Mouse (Mus musculus): ENCODE results near the gene Rnf40. TPM values are rescaled to one million over a fixed set of nuclear protein-coding genes. Genes with fewer than 3 reads are reported as not detected.
"Not testable (repeated sequence)": the region's sequence is repeated elsewhere in the genome, so short reads cannot be mapped to it uniquely, and the experiment has no call there.

Rnf40 gene
- total RNA-seq, 2 experiments from 2014 or later: 69.5 to 74.7 TPM

- intact Hi-C loops (cut with DNase I): no loop called here
- DNase-seq (ENCODE audit: low spot score in 2 of 2): no peak
Measured at GRCm38 (mm10) chr7:127596747-127597146, 8.2 kb downstream of the Rnf40 start.

DNA sequence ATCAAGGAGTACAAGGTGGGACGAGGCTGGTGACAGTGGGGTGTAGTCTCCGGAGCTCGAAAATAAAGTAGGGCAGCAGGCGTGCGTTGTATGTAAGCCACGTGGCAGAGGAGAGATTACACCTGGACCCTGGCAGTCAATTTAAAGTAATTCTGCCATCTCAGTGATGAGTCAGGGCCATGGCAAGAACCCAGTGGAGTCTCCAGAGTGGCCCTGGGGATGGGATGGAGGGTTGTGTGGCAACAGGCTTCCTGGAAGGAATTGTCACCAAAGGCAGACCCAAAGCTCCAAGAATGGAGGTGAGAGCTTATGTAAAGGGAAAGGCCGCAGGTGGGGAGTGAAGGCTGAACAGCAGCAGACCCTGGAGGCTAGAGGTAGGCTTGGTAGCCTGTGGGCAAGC is 12.0 kb downstream of the Rnf40 start:
- DNase-seq (ENCODE audit: low spot score in 2 of 2): no peak
- intact Hi-C loops (cut with DNase I): no loop called here

GRCm38 (mm10) chr7:127601735-127602134 is 13.2 kb downstream of the Rnf40 start:
- intact Hi-C loops (cut with DNase I): no loop called here
- DNase-seq (ENCODE audit: low spot score in 2 of 2): no peak

DNA sequence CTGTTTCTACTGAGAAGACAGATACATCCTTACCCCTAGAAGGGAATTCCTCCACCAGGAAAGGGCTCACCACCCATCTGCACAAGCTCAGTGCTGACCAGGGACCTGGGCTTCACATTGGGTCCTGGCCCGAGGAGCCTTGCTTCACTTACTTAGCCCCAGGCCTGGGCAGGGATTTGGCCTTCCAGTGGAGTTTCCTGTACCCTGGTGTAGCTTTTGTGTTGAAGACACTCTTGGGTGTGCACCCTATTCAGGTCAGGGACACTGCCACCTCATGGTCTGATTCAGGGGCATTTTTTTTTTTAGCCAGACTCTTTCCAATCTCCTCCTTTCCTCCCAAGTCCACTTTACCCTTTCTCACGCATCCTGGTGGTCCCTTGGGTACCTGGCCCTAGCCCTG is 14.3 kb downstream of the Rnf40 start:
- no peak for DNase-seq (ENCODE audit: low spot score in 2 of 2)
- intact Hi-C loops (cut with DNase I): no loop called here

DNA sequence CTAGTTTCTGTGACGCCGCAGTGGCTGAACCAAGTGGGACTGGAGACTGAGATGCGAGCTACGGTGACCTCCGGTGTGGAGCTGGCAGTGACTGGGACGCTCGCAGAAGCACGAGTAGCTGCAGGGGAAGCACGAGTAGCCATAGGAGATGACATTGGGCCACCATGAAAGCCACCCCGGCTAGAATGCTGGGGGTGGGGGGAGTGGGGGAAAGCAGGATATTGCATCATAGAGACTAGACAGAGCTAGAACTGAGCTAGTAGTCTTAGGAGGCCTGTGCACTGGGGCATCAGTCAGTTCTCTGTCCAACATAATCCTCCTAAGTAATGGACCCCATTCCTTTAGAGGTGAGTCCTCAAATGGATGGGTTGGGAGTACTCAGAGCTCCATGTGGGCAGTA is 15.7 kb downstream of the Rnf40 start:
- DNase-seq (ENCODE audit: low spot score in 2 of 2): no peak
- intact Hi-C loops (cut with DNase I): no loop called here

- intact Hi-C loops (cut with DNase I): no loop called here
- DNase-seq (ENCODE audit: low spot score in 2 of 2): no peak
Measured at GRCm38 (mm10) chr7:127607150-127607549, 18.6 kb downstream of the Rnf40 start.

- intact Hi-C loops (cut with DNase I): no loop called here
Measured at GRCm38 (mm10) chr7:127611011-127611410, 22.4 kb downstream of the Rnf40 start.

DNA sequence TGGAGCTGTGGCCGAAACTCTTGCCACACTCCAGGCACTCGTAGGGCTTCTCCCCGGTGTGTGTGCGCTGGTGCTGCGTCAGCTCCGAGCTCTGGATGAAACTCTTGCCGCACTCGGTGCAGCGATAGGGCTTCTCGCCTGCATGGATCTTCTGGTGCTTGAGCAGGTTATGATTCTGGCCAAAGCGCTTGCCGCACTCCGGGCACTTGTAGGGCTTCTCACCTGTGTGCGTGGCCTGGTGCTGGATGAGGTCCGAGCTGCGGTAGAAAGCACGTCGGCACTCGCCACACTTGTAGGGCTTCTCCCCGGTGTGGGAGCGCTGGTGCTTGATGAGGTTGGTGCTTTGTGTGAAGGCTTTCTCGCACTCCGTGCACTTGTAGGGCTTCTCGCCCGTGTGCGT is 23.0 kb downstream of the Rnf40 start:
- no peak for DNase-seq (ENCODE audit: low spot score in 2 of 2)
- intact Hi-C loops (cut with DNase I): no loop called here

More at GRCm38 (mm10) chr7:127611011-127611410, 22.4 kb downstream of the Rnf40 start:
- no peak for DNase-seq (ENCODE audit: low spot score in 2 of 2)

- no peak for DNase-seq (ENCODE audit: low spot score in 2 of 2)
- intact Hi-C loops (cut with DNase I): no loop called here
Measured at GRCm38 (mm10) chr7:127613501-127613900, 24.9 kb downstream of the Rnf40 start.

- DNase-seq (ENCODE audit: low spot score in 2 of 2): no peak
- intact Hi-C loops (cut with DNase I): no loop called here
Measured at GRCm38 (mm10) chr7:127614091-127614490, 25.5 kb downstream of the Rnf40 start.

GRCm38 (mm10) chr7:127614511-127614890 is 25.9 kb downstream of the Rnf40 start:
- intact Hi-C loops (cut with DNase I): no loop called here
- no peak for DNase-seq (ENCODE audit: low spot score in 2 of 2)

DNA sequence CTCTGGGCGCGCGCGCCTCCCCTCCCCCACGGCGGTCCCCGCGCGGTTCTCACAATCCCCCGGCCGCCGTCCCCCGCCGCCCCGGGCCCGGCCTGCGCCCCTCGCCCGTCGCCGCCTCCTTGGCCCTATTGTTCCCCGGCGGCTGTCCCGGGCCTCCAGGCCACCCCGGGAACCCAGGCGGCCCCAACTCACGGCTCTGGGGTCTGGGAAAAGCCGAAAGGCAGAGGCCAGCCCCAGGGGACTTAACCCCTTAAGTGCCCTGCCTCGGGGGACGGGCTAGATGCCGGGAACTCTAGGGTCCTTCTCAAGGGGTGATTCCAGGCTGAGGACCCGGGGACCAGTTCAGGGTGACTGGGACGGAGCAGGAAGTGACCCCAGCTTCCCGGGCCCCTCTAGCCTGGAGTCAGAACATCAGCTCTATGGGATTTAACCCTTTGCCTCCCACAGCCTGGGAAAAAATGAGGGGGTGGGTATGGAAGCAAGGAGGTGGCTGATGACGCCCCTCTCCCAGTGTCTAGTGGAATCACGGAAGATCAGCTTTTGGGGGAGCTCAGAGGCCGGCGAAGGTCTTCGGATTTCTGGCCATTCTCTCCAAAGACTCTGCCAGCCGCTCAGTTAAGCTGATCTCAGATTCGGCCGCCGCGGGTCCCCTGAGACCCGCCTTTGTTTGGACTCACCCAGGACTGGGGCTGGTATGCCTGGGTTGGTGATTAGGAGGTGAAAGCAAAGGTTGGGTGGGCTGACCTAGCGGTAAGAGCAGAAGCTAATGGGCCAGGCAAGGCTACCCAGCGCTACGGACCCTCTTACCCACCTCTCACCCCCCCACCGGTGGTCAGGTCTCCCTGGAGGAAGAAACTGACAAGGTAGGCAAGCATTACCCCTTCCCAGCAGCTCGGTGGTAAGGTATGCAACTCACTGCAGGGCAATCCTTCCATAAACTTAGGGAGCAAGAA is 26.6 kb downstream of the Rnf40 start, which contains the start of gene Zfp629:
Gene Zfp629, minus strand, starts transcription at position 907 of the 953 bp plus-strand sequence.
- intact Hi-C loops (cut with DNase I): no loop called here
- peak; percentile 82 to 88 for DNase-seq (ENCODE audit: low spot score in 2 of 2)

DNA sequence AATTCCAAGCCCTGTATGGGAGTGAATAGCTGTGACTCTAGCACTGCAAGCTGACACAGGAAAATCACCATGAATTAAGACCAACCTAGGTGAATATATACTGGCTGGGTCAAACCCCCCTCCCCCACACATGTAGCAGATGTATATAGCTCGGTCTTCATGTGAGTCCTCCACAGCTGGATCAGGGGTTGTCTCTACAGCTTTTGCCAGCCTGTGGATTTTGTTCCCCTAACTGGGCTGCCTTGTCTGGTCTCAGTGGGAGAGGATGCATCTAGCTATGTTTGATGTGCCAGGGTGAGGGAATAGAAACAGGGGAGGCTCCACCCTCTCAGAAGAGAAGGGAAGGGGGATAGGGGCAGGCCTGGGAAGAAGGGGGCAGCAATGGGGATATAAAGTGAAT is 27.8 kb downstream of the Rnf40 start:
- intact Hi-C loops (cut with DNase I): no loop called here
- no peak for DNase-seq (ENCODE audit: low spot score in 2 of 2)

DNA sequence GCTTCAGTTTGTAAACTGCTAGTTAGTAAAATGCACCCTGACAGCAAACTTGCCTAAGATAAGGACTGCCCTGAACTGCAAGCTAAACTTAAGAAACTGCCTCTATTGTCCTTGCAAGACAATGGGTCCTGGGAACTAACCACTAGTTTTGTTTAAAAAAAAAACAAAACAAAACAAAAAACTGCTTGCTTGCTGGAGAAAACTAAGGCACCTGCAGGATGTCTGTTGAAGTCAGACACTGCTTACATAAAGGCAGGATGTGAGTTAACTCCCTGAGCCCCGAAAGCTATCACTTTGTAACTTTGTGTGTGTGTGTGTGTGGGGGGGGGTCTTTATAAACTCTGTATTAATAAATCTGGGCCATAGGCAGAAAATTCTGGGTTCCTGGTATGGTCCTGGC is 28.3 kb downstream of the Rnf40 start:
- intact Hi-C loops (cut with DNase I): no loop called here

DNA sequence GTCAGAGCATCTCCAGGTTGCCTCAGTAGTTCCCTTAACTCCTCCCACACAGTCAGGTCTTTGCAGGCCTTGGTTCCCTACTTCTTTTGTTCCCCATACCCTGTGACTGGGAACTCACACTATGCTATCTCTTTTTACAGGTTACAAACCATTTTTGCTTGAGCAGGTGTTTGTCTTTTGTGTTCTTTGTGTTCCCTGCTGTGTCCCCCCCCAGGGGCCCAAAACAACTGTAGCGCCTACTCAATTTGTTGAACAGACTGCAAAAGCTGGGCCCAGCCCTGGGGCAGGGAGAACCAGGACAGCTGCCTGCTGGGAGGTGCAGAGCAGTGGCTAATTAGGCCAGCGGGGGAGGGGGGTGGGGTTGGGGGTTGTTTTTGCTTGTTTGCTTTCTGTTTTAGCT is 29.4 kb downstream of the Rnf40 start:
- DNase-seq (ENCODE audit: low spot score in 2 of 2): no peak
- intact Hi-C loops (cut with DNase I): no loop called here

More for the DNA sequence above, 28.3 kb downstream of the Rnf40 start:
- DNase-seq (ENCODE audit: low spot score in 2 of 2): no peak

DNA sequence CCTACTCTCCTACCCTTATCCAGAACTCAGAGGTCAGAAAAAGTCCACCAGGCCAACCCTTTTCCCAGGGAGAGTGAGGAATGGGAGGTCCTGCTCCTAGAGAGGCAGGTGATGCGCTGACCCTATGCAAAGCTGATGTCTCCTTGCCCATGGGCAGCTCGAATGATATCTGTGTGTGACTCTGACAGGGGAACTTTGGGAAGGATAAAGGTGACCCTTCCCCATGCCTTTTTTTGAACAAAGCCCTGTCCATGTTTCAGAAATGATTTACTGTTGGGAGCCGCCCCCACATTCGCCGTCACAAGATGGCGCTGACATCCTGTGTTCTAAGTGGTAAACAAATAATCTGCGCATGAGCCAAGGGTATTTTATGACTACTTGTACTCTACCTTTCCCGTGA is 29.8 kb downstream of the Rnf40 start:
- intact Hi-C loops (cut with DNase I); DNase-seq (ENCODE audit: low spot score in 2 of 2): not testable (repeated sequence)

DNA sequence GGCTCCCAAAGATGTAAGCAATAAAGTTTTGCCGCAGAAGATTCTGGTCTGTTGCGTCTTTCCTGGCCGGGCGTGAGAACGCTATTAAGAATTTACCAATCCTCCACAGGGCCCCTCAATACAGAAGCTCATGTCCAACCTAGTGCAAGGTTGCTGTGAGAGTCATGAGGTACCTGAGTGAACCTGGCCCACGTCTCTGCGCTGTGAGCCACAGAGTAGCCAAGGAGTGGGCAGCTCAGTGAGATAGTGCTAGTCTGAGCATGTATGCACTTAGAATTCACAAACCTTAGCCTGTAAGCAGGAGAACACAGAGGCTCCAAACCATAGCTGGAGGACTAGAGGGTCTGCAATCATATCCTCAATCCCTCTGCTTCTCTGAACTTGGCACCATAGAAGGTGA is 37.5 kb downstream of the Rnf40 start:
- DNase-seq (ENCODE audit: low spot score in 2 of 2): no peak
- intact Hi-C loops (cut with DNase I): no loop called here

DNA sequence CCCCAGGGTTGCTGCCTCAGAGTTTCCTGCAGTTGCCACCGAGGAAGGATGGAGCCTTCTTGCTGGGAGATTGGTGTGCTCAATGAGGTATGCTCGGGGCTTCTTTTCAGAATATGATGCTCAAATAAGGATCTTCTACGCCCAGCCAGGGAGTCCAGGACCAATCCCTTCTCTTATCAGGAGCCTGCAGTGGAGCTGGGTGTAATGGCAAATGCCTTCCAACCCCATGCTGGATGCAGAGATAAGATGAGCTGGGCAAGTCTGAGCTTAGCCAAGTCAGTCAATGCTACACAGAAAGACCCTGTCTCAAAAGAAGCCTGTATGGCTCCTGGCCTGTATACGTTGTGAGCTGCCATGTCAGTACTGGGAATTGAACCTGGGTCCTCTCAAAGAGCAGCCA is 37.9 kb downstream of the Rnf40 start:
- intact Hi-C loops (cut with DNase I): no loop called here
- no peak for DNase-seq (ENCODE audit: low spot score in 2 of 2)

DNA sequence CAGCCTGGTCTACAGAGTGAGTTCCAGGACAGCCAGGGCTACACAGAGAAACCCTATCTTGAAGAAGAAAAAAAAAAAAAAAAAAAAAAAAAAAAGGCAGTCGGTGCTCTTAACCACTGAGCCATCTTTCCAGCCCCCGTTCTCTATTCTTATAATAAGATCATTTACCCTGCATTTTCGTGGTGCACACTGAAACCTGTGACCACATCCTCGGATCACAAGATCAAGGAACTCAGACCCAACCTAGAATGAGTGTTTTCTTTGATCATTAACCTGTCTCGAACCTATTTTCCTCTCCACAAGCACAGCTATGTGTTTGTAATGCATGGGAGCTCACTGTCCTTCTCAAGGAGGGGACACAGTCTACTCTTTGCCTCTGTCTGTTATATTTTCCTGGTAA is 40.1 kb downstream of the Rnf40 start:
- DNase-seq (ENCODE audit: low spot score in 2 of 2): no peak
- intact Hi-C loops (cut with DNase I): no loop called here

DNA sequence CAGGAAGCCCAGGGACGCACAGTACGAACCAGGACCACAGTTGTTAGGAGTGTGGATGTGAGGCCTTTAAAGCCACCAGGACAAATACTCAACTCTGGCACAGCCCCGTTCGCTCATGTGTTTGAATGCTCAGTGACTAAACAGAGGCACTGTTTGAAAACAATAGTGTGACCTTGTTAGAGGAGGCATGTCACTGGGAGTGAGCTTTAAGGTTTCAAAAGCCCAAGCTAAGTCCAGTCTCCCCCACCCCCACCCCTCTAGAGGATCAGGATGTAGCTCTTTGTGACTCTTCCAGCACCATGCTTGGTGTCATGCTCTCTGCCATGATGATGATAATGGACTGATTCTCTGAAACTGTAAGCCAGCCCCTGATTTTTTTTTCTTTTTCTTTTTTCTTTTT is 42.8 kb downstream of the Rnf40 start:
- no peak for DNase-seq (ENCODE audit: low spot score in 2 of 2)
- intact Hi-C loops (cut with DNase I): no loop called here

GRCm38 (mm10) chr7:127636963-127637362 is 48.4 kb downstream of the Rnf40 start:
- intact Hi-C loops (cut with DNase I): no loop called here

More at GRCm38 (mm10) chr7:127636963-127637362, 48.4 kb downstream of the Rnf40 start:
- DNase-seq (ENCODE audit: low spot score in 2 of 2): peak; percentile 66 to 83

Data from left cerebral cortex, postnatal 14 days (tissue).